Mouse (Mus musculus) testis, adult 2 months (tissue): ENCODE measurements around the gene L3mbtl2. TPM values are rescaled to one million over a fixed set of nuclear protein-coding genes. Genes with fewer than 3 reads are reported as not detected.

Experiments
- H3K27ac ChIP-seq: fragments of 200-500 bp; 2 replicates; pipeline ENCODE4 v1.5.1; 2012; ENCODE audit warnings: low read depth, low read length; ENCODE audit not compliant: control insufficient read depth, insufficient read depth
- H3K27me3 ChIP-seq: fragments of 200-500 bp; 2 replicates; pipeline ENCODE4 v1.6.1; 2012; ENCODE audit warnings: mild to moderate bottlenecking, low read length, moderate library complexity; ENCODE audit not compliant: control insufficient read depth, insufficient read depth
- H3K36me3 ChIP-seq: fragments of 200-500 bp; 2 replicates; pipeline ENCODE4 v1.6.1; 2012; ENCODE audit warnings: mild to moderate bottlenecking, low read length; ENCODE audit not compliant: control insufficient read depth, insufficient read depth
- H3K4me1 ChIP-seq: fragments of 200-500 bp; 2 replicates; pipeline ENCODE4 v1.6.1; 2012; ENCODE audit warnings: low read length; ENCODE audit not compliant: control insufficient read depth, insufficient read depth
- H3K4me3 ChIP-seq: fragments of 200-500 bp; 2 replicates; pipeline ENCODE4 v1.5.1; 2012; ENCODE audit warnings: low read depth, mild to moderate bottlenecking, low read length, moderate library complexity, mixed read lengths; ENCODE audit not compliant: control insufficient read depth
- CTCF ChIP-seq: fragments of 200-500 bp; IDR thresholded peaks from 2 replicates; pipeline ENCODE4 v1.5.1; 2012; ENCODE audit warnings: low read depth, mild to moderate bottlenecking, inconsistent platforms, low read length, moderate library complexity; ENCODE audit not compliant: control insufficient read depth, insufficient read depth, insufficient replicate concordance
- POLR2A ChIP-seq: fragments of 200-500 bp; IDR thresholded peaks from 2 replicates; pipeline ENCODE4 v1.6.1; 2012; ENCODE audit warnings: low read depth, mild to moderate bottlenecking, inconsistent platforms, low read length, moderate library complexity; ENCODE audit not compliant: control insufficient read depth
- polyA plus RNA-seq: library from polyadenylated mRNA; depleted of rRNA; stranded (reverse); fragments of >200 nt; gene quantifications from 2 replicates; pipeline ENCODE4 v1.2.3, GENCODE M21; 2012

Gene L3mbtl2
- polyA plus RNA-seq, 1 experiment: 25.3 TPM

- Histone ChIP-seq H3K27me3 (no peaks in the 10 kb centered on the region), H3K36me3 (peaks cover 2% of the 10 kb centered on the region), H3K4me1 (no peaks in the 10 kb centered on the region), H3K4me3 (no peak overlapping the region), H3K27ac (no peak overlapping the region)
- no peak for TF ChIP-seq CTCF
- no peak for TF ChIP-seq POLR2A
Measured at GRCm38 (mm10) chr15:81676637-81677036, 12.9 kb downstream of the L3mbtl2 start.

- Histone ChIP-seq H3K4me3 (no peak overlapping the region), H3K27me3 (no peaks in the 10 kb centered on the region), H3K36me3 (peaks cover 2% of the 10 kb centered on the region), H3K4me1 (no peaks in the 10 kb centered on the region), H3K27ac (no peak overlapping the region)
- TF ChIP-seq POLR2A (no peak), CTCF (no peak)
Measured at GRCm38 (mm10) chr15:81680301-81680805, 16.7 kb downstream of the L3mbtl2 start.

GRCm38 (mm10) chr15:81693366-81693966 lies 29.8 kb downstream of the L3mbtl2 start:
- peaks cover 20% of the 10 kb centered on the region for H3K4me1 ChIP-seq
- no peaks in the 10 kb centered on the region for H3K36me3 ChIP-seq
- H3K27me3 ChIP-seq: no peaks in the 10 kb centered on the region
- peak overlapping the region; percentile 67 for H3K4me3 ChIP-seq
- H3K27ac ChIP-seq: no peak overlapping the region
- no peak for TF ChIP-seq CTCF
- no peak for TF ChIP-seq POLR2A

GRCm38 (mm10) chr15:81693967-81694881 lies 30.5 kb downstream of the L3mbtl2 start:
- H3K36me3 ChIP-seq: no peaks in the 10 kb centered on the region
- H3K27me3 ChIP-seq: no peaks in the 10 kb centered on the region
- H3K27ac ChIP-seq: no peak overlapping the region
- TF ChIP-seq POLR2A: no peak
- TF ChIP-seq CTCF: no peak; the same call in 1 of the 2 replicates
- H3K4me3 ChIP-seq: peak overlapping the region; percentile 67
- peaks cover 20% of the 10 kb centered on the region for H3K4me1 ChIP-seq

- Histone ChIP-seq H3K4me3 (peak overlapping the region; percentile 67), H3K4me1 (peaks cover 20% of the 10 kb centered on the region), H3K36me3 (no peaks in the 10 kb centered on the region), H3K27ac (no peak overlapping the region), H3K27me3 (no peaks in the 10 kb centered on the region)
- TF ChIP-seq POLR2A (no peak), CTCF (no peak)
Measured at GRCm38 (mm10) chr15:81694891-81695290, 31.2 kb downstream of the L3mbtl2 start.

- no peaks in the 10 kb centered on the region for H3K36me3 ChIP-seq
- no peak for TF ChIP-seq POLR2A
- no peak for TF ChIP-seq CTCF
- H3K27ac ChIP-seq: no peak within 1 kb of the TSS
- H3K4me1 ChIP-seq: peaks cover 20% of the 10 kb centered on the region
- H3K27me3 ChIP-seq: no peaks in the 10 kb centered on the region
- H3K4me3 ChIP-seq: no peak within 1 kb of the TSS
Measured at GRCm38 (mm10) chr15:81697175-81697574, 33.5 kb downstream of the L3mbtl2 start, which contains the start of gene Chadl. Gene Chadl, minus strand, starts transcription at chr15:81697287.

- Histone ChIP-seq H3K27me3 (no peaks in the 10 kb centered on the region), H3K4me3 (no peak overlapping the region), H3K27ac (no peak overlapping the region), H3K36me3 (no peaks in the 10 kb centered on the region), H3K4me1 (peaks cover 18% of the 10 kb centered on the region)
- no peak for TF ChIP-seq CTCF
- TF ChIP-seq POLR2A: no peak
Measured at GRCm38 (mm10) chr15:81697847-81698246, 34.2 kb downstream of the L3mbtl2 start.
